Mouse (Mus musculus) CH12.LX (cell line): Measurements from ENCODE around the gene Gm26566. TPM values are rescaled to one million over a fixed set of nuclear protein-coding genes. Genes with fewer than 3 reads are reported as not detected.

Experiments
- DNase-seq: peaks from one replicate; pipeline ENCODE4 v3.0.0-alpha.2; 2013; ENCODE audit errors: extremely low read depth
- H3K27ac ChIP-seq: 2 replicates; pipeline ENCODE4 v1.5.1; 2012; ENCODE audit warnings: low read depth, mild to moderate bottlenecking, control low read depth, moderate library complexity; ENCODE audit not compliant: insufficient read depth
- H3K27me3 ChIP-seq: replicated peaks from 2 replicates; pipeline ENCODE3; 2012; ENCODE audit warnings: inconsistent platforms
- H3K36me3 ChIP-seq, 2 experiments: replicated peaks in 1 of 2; 2 replicates each; pipeline versions ENCODE3 to v1.6.1; 2012; ENCODE audit warnings: inconsistent platforms in 1 of 2, low read length in 1 of 2, mild to moderate bottlenecking in 1 of 2, mixed read lengths in 1 of 2, moderate library complexity in 1 of 2; ENCODE audit not compliant: control insufficient read depth in 1 of 2, insufficient read depth in 1 of 2
- H3K4me1 ChIP-seq, 2 experiments: 2 replicates each; pipeline ENCODE4 v1.6.1; 2012; ENCODE audit warnings: inconsistent platforms in 1 of 2, moderate library complexity in 1 of 2; ENCODE audit not compliant: insufficient read depth in 2 of 2, control insufficient read depth in 1 of 2
- H3K4me2 ChIP-seq: 2 replicates; pipeline ENCODE4 v1.6.1; 2012; ENCODE audit warnings: low read depth, mild to moderate bottlenecking, control low read depth; ENCODE audit not compliant: poor library complexity, insufficient read depth, severe bottlenecking
- H3K4me3 ChIP-seq, 3 experiments: fragments of 150-350 bp in 1 of 3; sonication (generic) in 1 of 3; replicated peaks in 1 of 3; 2 replicates each; pipeline versions ENCODE3 to v1.5.1; 2011 to 2012; ENCODE audit warnings: low read depth in 2 of 3, low read length in 2 of 3, mild to moderate bottlenecking in 2 of 3, moderate library complexity in 2 of 3, control low read depth in 1 of 3, improper control_type of control experiment in 1 of 3, inconsistent platforms in 1 of 3, mixed read lengths in 1 of 3; ENCODE audit not compliant: poor library complexity in 1 of 3
- H3K79me2 ChIP-seq: replicated peaks from 2 replicates; pipeline ENCODE4 v1.6.1; 2012; ENCODE audit warnings: mild to moderate bottlenecking, moderate library complexity; ENCODE audit not compliant: control insufficient read depth, poor library complexity, insufficient read depth, severe bottlenecking; ENCODE audit errors: extremely low read depth
- H3K9ac ChIP-seq: 2 replicates; pipeline ENCODE4 v1.6.1; 2012; ENCODE audit warnings: low read depth, mild to moderate bottlenecking, control low read depth, moderate library complexity; ENCODE audit not compliant: insufficient read depth
- H3K9me3 ChIP-seq: replicated peaks from 2 replicates; pipeline ENCODE3; 2012; ENCODE audit warnings: low read length, inconsistent platforms, mixed read lengths
- CHD1 ChIP-seq: IDR thresholded peaks from 2 replicates; pipeline ENCODE4 v1.6.1; 2012; ENCODE audit warnings: low read depth, low read length, improper control_type of control experiment, inconsistent platforms
- CTCF ChIP-seq, 2 experiments: IDR thresholded peaks in 1 of 2; conservative IDR thresholded peaks in 1 of 2; 2 replicates each; pipeline ENCODE4 v1.5.1; 2011 to 2012; ENCODE audit warnings: low read depth in 2 of 2, low read length in 2 of 2, improper control_type of control experiment in 1 of 2, inconsistent platforms in 1 of 2, mild to moderate bottlenecking in 1 of 2, moderate library complexity in 1 of 2
- ETS1 ChIP-seq: conservative IDR thresholded peaks from 2 replicates; pipeline ENCODE4 v1.6.1; 2012; ENCODE audit warnings: low read depth, mild to moderate bottlenecking, inconsistent platforms, low read length, improper control_type of control experiment, moderate library complexity
- HCFC1 ChIP-seq: IDR thresholded peaks from 2 replicates; pipeline ENCODE4 v1.6.1; 2012; ENCODE audit warnings: low read depth, mild to moderate bottlenecking, inconsistent platforms, low read length, improper control_type of control experiment
- JUN ChIP-seq: IDR thresholded peaks from 2 replicates; pipeline ENCODE4 v1.6.1; 2011; ENCODE audit warnings: low read depth, mild to moderate bottlenecking, low read length, improper control_type of control experiment, moderate library complexity; ENCODE audit not compliant: insufficient read depth
- KAT2A ChIP-seq: IDR thresholded peaks from 2 replicates; pipeline ENCODE4 v1.6.1; 2012; ENCODE audit warnings: low read length, improper control_type of control experiment, inconsistent platforms; ENCODE audit not compliant: insufficient replicate concordance
- MEF2A ChIP-seq: IDR thresholded peaks from 2 replicates; pipeline ENCODE4 v1.6.1; 2014; ENCODE audit warnings: low read depth, mild to moderate bottlenecking, inconsistent platforms, low read length, improper control_type of control experiment, borderline replicate concordance
- MYC ChIP-seq: IDR thresholded peaks from 2 replicates; pipeline ENCODE4 v1.6.1; 2011; ENCODE audit warnings: low read depth, mild to moderate bottlenecking, improper control_type of control experiment, low read length
- NRF1 ChIP-seq: IDR thresholded peaks from 2 replicates; pipeline ENCODE4 v1.6.1; 2014; ENCODE audit warnings: low read depth, mild to moderate bottlenecking, inconsistent platforms, low read length, improper control_type of control experiment, moderate library complexity
- POLR2A ChIP-seq: IDR thresholded peaks from 2 replicates; pipeline ENCODE4 v1.6.1; 2011; ENCODE audit warnings: low read depth, mild to moderate bottlenecking, improper control_type of control experiment, low read length
- RAD21 ChIP-seq: IDR thresholded peaks from 2 replicates; pipeline ENCODE4 v1.6.1; 2011; ENCODE audit warnings: low read depth, mild to moderate bottlenecking, low read length, improper control_type of control experiment, moderate library complexity
- RCOR1 ChIP-seq: conservative IDR thresholded peaks from 2 replicates; pipeline ENCODE4 v1.6.1; 2012; ENCODE audit warnings: low read depth, mild to moderate bottlenecking, inconsistent platforms, low read length, improper control_type of control experiment
- SMC3 ChIP-seq: IDR thresholded peaks from 2 replicates; pipeline ENCODE4 v1.6.1; 2011; ENCODE audit warnings: low read depth, low read length, improper control_type of control experiment
- TCF12 ChIP-seq: IDR thresholded peaks from 2 replicates; pipeline ENCODE4 v1.6.1; 2014; ENCODE audit warnings: low read depth, mild to moderate bottlenecking, inconsistent platforms, low read length, improper control_type of control experiment
- ZKSCAN1 ChIP-seq: IDR thresholded peaks from 2 replicates; pipeline ENCODE4 v1.6.1; 2012; ENCODE audit warnings: low read depth, inconsistent platforms, low read length, improper control_type of control experiment, borderline replicate concordance
- ZNF384 ChIP-seq: IDR thresholded peaks from 2 replicates; pipeline ENCODE4 v1.6.1; 2012; ENCODE audit warnings: low read depth, low read length, improper control_type of control experiment, inconsistent platforms
- dilution Hi-C: fragments of 300-500 bp; cut with MboI; formaldehyde crosslinking; loops from 2 replicates; pipeline ENCODE4 v1.14.3; 2020; ENCODE audit warnings: low sequenced_read_pairs; ENCODE audit not compliant: extremely low pct_unique_long_range_greater_than_20kb, extremely low pct_ligation_motif_present
- in situ Hi-C: fragments of 300-500 bp; cut with MboI; formaldehyde crosslinking; loops from 3 replicates; pipeline ENCODE4 v1.14.3; 2019; ENCODE audit warnings: low sequenced_read_pairs, low pct_ligation_motif_present, low pct_unique_long_range_greater_than_20kb, mixed read lengths
- polyA plus RNA-seq: library from polyadenylated mRNA; unstranded; fragments of >175 nt; gene quantifications from 2 replicates; pipeline ENCODE4 v1.2.1, GENCODE M21; 2012; ENCODE audit warnings: low read depth; ENCODE audit not compliant: insufficient read length
- total RNA-seq, 2 experiments: library from RNA; depleted of rRNA; stranded (reverse); fragments of 300-350 nt in 1 of 2; fragments of >200 nt in 1 of 2; gene quantifications; 2 replicates each; pipeline ENCODE4 v1.2.3; 2012 to 2014

Gene Gm26566
- total and polyA plus RNA-seq, 3 experiments = 0.49 to 11.9 TPM; not detected in 1

DNA sequence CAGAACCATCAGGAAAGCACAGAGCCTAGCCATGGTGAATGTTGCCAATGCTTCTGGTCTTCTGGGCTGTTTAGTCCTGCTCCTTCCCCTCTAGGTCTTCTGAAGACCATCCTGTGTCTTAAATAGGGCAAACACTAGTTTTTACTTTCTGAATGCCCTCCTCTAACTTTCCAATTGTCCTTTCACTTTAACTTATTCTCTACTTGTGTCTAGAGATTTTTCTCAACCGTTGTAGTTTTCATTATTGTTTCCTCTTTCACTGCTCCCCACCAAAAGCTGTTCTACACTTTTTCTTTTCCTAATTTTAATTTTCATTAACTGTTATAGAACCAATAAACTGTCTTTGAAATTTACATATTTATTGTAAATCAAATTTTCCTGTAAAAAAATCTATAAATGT is 44.8 kb upstream of the Gm26566 start, which contains the start of gene Ifna16:
Gene Ifna16 (minus strand): TSS at position 101 of the 400 bp plus-strand sequence.
- H3K27me3 ChIP-seq = peaks cover 3% of the 10 kb centered on the region
- in situ Hi-C loops = no loop called here

DNA sequence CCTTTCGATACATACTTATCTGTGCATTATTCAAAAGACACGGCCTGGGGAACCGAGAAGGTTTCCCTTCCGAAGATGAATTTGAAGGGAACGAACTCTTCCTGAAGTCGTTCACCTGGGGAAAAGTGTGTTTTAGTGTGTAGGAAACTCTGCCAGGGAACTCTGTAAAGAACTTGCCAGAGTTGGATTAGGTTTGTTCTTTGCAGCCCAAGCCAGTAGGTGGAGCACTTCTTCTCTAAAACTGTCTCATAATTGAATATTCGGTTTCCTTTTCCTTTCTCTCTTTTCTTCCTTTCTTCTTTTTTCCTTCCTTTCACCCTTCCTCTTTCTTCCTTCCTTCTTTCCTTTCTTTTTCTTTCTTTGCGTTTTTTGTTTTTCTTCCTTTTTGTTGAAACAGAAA is 41.2 kb upstream of the Gm26566 start:
- no peak overlapping the region for H3K27ac ChIP-seq
- no peak overlapping the region for H3K9ac ChIP-seq
- H3K27me3 ChIP-seq = no peaks in the 10 kb centered on the region
- H3K4me3 ChIP-seq = no peak overlapping the region
- no peak overlapping the region for H3K4me2 ChIP-seq
- peak; percentile 23 for DNase-seq
- dilution Hi-C loops = no loop called here
- no peaks in the 10 kb centered on the region for H3K9me3 ChIP-seq
- H3K4me1 ChIP-seq = peaks cover 0 to 8% of the 10 kb centered on the region in 2 experiments; a peak in 1 of 4 replicates
- no peaks in the 10 kb centered on the region for H3K79me2 ChIP-seq
- in situ Hi-C loops = no loop called here
- H3K36me3 ChIP-seq = no peaks in the 10 kb centered on the region
- TF ChIP-seq SMC3 (peak; percentile 56), POLR2A (no peak), CTCF (conservative IDR thresholded peaks at IDR 0.05 in 1 of 2, IDR thresholded peaks at IDR 0.05 in 1 of 2; ENCODE audit: low read depth in 2 of 2, low read length in 2 of 2) (peak; percentile 37 to 77; a peak in 3 of 4 replicates), RCOR1 (no peak), MEF2A (0 out of 2 replicates have a peak, but pooled peaks have one; percentile 9), RAD21 (peak; percentile 63)

More for the DNA sequence above, 44.8 kb upstream of the Gm26566 start, which contains the start of gene Ifna16:
- dilution Hi-C loops = no loop called here
- Histone ChIP-seq H3K79me2 (no peaks in the 10 kb centered on the region), H3K4me2 (no peak within 1 kb of the TSS), H3K9me3 (no peaks in the 10 kb centered on the region), H3K9ac (no peak within 1 kb of the TSS), H3K4me1 (peaks cover 0 to 8% of the 10 kb centered on the region in 2 experiments; a peak in 1 of 4 replicates), H3K4me3 (no peak within 1 kb of the TSS), H3K36me3 (no peaks in the 10 kb centered on the region), H3K27ac (no peak within 1 kb of the TSS)
- no peak for TF ChIP-seq JUN
- no peak for TF ChIP-seq ZKSCAN1
- TF ChIP-seq NRF1 = no peak
- no peak for TF ChIP-seq MYC
- no peak for TF ChIP-seq KAT2A
- no peak for TF ChIP-seq POLR2A
- no peak for TF ChIP-seq CHD1
- TF ChIP-seq ETS1 = no peak
- TF ChIP-seq CTCF (conservative IDR thresholded peaks at IDR 0.05 in 1 of 2, IDR thresholded peaks at IDR 0.05 in 1 of 2; ENCODE audit: low read depth in 2 of 2, low read length in 2 of 2) = no peak
- no peak for TF ChIP-seq TCF12
- TF ChIP-seq HCFC1 = no peak
- TF ChIP-seq ZNF384 = no peak
- no peak for DNase-seq
